Mouse (Mus musculus) liver (tissue): ENCODE data around the gene Lrrtm4.

ENCODE experiments used
- DNase-seq: peaks from one replicate; pipeline ENCODE4 v3.0.0-alpha.2; 2020; ENCODE audit warnings: mixed read lengths

Lrrtm4 gene

DNA sequence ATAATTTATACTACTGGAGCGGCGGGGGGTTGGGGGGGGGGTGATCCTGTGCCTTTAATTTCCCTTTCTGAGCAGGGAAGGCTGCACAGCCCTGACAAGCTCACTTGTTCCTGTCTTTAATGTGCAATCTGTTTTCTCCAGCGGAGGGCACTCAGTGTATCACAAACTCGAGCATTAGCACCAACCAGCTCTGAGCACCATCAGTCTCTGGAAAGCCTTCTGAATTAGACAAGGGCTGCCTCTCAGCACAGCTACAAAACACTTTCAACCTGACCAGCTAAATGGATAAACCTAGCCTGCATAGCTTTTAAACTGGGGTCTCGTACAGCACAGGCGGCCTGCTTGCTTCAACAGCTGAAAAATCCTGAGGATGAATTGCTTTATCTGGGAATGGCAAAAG is at the start of gene Lrrtm4:
Lrrtm4 (plus strand) TSS at position 113 of the 400 bp plus-strand sequence.
- DNase-seq, result no peak

DNA sequence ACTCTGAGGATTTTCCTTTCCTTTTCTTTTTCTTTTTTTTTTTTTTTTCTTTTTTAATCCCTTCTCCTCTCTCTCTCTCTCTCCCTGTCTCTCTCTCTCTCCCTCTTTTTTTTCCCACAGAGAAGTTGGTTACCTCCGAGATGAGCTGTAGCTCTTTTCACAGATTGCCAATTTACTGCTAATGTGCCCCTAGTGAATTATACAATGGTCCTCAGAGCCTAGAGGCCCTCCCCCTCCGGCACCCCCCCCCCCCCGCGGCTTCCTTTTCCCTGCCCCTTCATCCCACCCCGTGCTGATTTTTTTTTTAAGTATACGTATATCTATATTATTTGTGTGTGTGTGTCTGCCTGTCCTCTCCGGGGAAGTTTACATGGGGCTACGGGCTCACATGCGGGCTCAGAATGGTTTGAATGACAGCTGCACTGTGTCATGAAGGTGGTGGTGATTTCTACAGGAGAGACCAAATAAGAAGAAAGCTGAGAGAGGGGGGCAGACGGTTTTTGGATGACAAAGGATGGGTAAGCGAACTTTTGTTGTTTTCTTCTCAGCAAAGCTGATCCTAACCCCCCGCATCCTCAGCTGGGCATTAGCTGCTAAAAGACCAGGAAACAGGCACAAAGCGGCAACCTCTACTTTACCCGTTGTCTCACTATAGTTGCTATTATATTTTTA is 648 bp downstream of the Lrrtm4 start:
- DNase-seq, result no peak

DNA sequence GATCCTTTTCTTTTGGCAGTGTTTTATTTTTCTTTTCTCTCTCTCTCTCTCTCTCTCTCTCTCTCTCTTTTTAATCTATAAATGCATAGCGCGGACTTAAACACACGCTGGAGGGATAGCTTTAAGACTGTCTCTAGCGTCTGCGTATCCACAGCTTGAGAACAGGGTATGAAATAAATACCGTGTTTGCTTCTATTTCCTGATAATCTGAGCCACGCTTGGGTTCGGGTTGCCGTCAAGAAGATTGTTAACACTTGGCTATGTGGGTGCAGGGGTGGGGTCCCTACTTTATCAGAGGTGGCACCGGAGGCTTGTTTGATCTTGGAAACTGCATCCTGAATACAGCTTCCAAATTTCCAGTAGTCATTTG is 1.2 kb downstream of the Lrrtm4 start:
- DNase-seq, result no peak

DNA sequence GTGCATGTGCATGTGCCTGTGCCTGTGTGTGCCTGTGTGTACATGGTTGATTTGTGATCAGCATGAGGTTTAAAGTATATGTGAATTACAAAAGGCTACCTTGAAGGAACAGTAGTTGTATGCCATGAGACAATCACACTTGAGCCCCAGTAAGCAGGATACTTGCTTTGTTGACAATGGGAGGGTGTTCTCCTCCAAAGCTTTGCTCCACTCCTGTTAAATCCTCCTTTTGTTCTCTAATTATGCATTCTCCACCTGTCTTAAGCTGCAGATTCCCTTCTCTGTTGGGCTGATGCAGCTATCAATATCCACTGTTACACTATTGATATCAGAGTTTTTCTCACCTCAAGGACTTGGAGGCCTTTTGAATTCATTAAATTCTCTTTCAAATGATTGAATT is 38.2 kb downstream of the Lrrtm4 start:
- DNase-seq, result no peak

DNA sequence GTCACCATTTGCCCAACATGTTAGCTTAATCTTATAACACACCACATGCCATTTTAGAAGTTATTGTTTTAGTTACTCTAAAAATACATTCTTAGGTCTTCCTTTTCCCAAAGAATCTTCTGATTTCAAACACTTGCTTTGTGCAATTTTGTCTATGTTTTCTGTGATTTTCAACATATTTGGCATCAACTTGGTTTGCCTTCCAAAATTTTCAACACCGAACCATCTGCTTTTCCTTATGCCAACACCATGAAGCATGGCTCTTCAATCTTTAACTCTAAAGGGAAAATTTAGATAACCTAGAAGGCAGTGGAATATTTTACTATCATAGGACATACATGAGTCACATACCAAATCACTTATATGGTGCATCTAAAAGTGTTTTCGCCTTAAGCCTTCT is 59.3 kb downstream of the Lrrtm4 start:
- no peak for DNase-seq

DNA sequence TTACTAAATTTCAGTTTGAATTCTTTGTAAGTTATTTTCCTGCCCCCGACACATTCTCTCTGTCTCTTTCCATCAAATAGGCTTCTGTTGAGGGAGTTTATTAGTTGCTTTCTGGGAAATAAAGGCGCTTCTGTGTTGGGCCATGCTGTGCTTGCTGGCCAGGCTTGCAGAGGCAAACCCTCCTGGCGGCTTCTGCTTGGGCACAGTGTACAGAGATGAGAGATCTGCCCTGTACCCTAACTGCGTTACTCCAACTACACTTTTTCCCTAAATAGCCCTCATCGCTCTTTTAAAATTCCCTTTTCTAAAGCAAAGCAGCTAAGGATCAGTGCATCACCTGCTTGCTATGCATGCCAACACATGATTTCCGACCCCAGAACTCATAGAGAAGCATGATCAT is 60.6 kb downstream of the Lrrtm4 start:
- DNase-seq, result no peak

DNA sequence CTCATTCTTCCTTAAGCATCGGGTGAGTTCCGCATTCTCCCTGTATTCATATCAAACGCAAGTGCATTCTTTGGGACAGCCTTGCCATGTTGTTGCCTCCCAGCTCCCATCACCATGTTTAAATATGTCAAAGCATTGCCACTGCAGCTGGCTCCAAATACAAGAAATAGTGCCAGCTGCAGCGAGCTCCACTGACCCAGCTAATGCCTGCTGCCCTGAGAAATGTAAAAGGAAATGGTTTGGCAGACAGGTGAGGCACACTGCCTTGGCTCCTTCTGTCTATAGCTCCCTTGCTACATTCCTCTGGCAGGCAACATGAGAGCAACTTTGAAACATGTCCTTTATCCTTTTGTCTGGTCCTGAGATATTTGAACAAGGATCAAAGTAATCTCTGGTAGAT is 76.2 kb downstream of the Lrrtm4 start:
- DNase-seq, result no peak

DNA sequence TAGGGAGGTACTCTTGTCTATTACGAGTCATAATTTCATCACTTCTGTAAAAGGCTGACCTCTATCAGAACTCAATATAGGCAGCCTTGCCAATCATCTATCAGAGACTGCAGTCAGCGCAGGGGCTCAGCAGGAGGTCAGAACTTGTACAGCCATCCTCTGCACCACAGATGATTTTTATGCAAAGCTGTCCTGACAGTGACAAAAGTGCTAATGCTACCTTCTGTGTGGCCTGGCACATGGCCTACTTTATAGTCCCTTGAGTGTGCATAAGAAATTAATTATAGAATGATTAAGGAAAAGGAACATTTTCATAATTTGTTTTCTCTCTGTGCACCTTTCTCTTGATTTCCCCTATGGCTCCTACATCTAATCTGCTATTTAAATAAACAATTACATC is 86.7 kb downstream of the Lrrtm4 start:
- DNase-seq, result no peak

DNA sequence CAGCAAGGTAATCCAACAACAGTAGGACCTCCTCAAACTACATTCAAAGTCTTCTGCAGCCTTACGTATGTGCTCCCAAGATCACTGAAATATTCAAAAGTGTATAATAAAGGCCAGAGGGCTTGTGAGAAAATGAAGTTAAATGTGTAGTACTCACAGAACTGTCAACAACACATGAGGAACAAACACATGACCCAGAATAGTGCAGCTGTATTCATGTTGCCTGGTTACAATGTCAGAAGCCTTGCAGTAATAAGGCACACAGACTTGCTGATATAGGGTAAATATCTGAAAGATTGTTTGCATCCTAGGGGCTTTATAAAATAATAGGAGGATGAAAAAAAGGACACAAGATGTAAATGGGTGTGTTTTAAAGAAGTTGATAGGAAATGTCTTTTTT is 87.2 kb downstream of the Lrrtm4 start:
- DNase-seq, result no peak

DNA sequence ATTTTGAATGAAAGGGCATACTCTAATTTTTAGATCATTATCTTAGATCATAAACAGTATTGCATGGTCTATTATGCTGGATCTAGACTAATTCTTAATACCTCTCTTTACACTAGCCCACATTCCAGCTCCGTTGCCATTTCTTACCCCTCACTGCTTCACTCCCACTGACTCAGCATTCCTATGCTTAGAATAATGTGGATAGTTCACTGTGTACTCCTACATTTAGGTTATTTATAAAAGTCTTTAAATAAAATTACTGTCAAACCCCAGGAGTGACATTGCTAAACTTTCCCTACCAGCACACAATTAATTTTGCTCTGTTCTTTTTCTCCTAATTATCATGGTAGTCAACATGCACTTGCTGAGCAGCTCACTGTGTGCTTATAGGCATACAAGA is 107.7 kb downstream of the Lrrtm4 start:
- DNase-seq, result no peak

DNA sequence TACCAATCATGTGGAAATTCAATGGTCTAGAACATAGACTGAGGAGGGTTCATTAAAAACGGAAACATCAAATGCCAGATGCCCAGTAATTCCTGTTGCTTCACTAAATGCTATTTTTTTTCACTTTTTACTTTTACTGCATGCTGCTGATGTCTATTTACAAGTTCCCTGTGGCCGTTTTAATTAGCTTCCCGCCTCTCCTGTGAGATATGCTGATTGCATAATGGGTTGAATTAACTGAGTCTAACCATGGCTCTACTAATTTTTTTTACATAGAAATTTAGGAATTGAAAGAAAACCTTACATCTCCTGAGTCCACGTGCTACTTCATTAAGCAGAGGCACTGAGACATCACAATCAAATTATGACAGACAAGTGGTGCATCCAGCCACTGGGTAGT is 143.9 kb downstream of the Lrrtm4 start:
- no peak for DNase-seq

DNA sequence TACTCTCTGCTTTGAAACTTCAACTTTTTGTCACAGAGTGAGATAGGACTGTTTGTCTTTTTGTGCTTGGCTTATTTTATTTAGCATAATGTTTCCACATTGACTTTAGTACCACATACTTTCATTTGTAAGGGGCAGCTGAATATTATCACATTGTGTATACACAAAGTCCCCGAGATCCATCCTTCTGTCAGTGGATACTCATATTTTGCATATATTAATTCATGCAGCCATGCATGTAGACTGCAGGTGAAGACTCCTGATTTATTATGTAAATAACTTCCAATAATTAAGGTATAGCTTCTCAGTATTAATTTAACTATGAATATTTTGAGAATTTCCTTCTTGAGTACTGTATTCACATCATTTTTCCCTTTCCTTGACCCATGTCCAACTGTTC is 163.2 kb downstream of the Lrrtm4 start:
- DNase-seq, result no peak

DNA sequence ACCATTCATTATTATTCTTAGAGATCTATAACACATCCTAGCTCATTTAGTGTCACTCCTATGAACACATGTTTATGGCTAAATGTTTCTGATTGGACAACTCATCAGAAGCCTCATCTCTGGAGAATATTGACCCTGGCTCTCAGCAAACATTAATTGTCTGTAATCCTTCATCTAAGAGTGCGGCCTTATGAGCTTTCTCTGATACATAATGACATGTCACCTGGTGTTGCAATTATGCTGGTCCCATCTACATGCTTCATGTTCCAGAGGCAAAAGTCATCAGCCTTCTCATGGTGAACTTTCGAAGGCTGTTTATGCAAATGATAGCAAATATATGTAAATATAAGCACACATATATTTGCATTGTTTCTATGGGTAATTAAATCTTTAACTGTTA is 163.7 kb downstream of the Lrrtm4 start:
- no peak for DNase-seq

DNA sequence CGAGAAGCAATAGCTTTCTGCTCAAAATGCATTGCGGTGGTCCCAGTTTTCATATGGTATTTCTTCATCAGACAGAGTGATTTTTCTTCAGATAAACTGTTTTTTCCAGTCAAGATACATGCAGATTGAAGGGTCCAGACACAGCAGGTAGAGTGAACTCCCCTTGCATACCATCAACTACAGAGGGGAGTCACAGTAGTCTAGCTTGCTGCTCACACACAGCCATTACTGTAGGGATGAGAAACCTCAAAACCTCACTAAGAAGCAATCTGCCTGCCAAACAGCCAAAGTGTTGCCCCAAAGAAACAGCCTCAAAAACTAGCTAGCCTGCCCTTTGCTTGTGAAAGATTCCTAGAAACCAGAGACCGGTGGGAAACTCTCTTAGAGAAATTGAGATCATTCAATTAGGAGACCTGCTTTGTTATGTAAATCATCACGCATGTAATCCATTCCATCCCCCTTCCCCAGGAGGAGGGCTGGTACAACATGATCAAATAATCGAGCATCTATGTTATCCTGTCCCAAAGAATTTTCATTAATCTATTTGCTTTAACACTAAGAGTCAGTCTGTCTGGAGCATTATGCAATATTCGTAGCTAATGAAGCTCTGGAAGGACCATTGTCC is 166.9 kb downstream of the Lrrtm4 start:
- DNase-seq, result no peak

DNA sequence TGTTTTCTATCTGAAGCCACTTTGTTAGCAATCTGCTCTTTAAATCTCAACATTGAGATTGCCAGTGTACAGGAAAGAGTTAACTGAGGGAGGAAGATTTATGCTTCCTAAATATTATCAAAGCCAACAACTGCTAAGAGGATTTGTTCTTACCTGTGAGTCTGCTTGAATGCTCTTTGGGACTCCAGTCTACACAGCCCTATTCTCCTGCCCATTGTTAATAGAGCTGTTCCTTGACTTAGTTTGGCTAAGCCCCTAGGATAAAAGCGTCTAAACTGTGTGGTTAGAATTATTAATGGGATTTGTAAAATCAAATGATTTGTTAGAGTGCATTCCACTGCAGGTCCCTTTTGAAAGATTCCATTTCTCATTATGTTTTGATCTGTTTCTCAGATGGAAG is 168.1 kb downstream of the Lrrtm4 start:
- DNase-seq, result no peak

DNA sequence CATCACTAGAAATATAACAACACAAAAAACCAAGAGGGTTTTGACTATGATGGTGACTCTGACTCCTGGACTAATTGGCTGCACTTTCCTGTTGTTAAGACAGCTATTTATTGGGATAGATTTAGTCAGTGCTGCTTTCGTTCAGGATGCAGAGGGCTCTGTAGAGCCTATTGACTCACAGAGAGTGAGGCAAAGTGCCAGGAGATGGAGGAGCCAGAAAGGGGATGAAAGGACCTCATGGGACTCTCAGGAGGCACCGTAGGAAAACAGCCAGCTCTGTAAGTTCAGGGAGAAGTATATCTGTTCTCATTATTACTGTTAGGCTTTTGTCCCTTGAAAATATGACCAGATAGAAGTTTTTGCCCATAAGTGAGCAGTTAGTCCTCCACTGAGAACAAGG is 190.8 kb downstream of the Lrrtm4 start:
- DNase-seq, result no peak

DNA sequence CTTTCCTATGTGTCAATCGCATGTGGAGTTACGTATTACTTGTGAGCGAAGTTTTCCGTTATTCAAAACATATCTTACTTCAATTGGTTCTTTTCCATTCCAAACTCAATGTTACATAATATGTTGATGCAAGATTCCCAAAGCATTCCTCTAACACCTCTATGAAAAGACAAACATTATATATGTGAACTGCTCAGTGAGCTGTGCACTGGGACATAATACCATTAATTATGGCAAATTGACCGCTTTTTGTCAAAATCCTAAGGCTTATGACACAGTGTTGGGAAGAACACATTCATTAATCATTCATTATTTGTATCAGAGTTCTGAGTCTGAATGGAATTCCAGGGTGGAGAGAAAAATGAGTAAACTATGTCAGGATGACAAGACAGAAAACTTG is 191.6 kb downstream of the Lrrtm4 start:
- DNase-seq, result no peak

DNA sequence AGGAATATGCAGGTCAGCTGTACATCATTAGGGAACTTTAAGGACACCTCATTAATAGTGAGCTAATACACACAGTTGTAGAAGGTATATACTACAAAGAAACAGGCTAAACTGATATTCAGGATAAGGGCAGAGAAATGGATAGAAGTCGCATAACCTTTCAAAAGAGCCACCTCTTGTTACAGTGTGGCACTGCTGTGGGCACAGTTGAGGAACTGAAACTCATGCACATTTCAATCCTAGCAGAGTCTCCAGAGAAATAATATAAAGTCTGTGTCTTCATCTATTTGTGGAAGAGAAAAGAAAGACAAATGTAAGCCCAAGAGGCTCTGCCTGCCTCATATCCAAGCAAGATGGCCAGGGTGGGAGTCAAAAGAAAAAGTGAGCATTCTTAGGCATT is 242.9 kb downstream of the Lrrtm4 start:
- no peak for DNase-seq

DNA sequence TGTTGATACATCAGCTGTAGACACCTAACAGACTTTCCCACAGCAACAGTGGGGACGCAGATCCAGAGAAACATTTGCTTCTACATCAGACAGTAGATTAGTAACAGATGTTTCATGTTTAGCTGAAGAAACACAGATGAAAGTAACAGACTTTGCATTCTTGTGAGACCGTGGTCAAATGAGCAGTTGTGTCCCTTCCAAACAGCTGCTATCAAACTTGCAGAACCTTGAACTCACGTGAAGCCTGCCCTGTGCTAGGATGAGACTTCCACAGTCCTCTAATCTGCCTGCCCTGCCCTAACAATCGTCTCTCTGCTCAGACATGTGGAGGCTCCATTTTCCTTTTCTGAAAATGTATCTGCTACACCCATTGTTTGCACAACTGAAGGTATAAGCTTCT is 245.3 kb downstream of the Lrrtm4 start:
- no peak for DNase-seq

DNA sequence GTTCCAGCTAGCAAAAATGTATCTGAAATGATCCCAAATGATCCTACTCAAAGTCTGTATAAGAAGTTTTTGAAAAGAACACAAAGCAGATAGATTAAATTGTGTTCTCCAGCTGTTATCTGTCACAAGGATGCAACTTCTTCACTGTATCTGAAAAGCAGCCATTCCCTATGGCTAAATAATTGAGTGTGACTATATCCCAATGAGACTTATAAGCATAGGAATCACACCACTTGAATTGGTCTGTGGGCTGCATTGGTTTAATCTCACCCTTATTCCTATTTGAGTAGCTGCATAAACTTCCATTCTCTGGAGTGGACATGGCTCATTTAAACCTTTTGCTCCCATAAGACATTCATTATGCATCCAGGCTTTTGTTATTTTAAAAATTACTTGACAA is 245.9 kb downstream of the Lrrtm4 start:
- no peak for DNase-seq

DNA sequence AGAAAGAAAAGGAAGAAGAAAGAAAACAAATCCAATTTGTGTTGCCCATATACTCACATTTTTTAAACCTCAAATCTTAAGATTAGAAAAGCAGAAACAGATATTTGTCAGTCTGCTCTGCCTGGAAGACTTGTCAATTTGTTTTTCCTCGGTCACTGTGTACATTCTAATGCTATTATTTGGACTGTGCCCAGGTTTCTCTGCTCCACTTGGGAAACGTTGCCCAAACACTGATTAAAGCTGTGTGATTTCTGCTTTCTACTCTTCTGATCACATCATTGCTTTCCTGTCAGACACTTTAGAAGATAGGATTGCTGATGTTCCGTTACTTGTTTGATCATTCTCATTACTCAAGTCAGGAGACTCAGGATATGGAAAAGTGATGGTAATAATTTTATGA is 247.1 kb downstream of the Lrrtm4 start:
- DNase-seq, result no peak

DNA sequence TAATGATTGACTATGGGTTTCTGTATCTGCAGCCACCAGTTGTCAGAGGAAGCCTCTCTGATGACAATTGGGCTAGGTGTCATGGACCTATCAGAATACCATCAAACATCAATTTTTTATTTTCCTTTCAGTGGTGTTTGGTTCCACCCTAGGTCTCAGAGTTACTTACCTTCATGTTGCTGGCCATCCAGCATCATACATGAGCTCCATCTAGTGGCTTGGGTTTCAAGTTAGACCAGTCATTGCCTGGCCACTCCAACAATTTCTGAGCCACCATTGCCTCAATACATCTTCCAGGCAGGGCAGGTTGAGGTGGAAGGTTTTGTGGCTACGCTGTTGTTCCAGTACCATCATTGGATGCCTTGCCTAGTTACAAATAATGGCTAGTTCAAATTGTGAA is 268.3 kb downstream of the Lrrtm4 start:
- no peak for DNase-seq

DNA sequence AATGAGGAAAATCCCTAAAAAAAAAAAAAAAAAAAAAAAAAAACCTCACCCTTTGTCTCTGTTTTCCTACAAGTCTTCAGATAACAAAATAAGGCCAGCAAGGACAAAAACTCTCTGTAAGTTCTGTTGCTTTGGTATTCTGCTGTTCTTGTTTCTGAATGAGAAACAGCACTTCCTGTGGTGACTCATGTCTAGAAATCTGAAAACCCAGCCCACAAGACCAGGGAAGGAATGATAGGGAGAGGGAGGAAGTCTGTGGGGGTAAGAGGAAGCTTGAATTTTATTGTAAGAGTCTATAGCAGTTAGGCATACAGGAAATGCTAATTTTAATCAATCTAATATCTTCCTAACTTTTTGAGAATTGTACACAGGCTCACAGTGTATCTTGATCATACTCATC is 283.2 kb downstream of the Lrrtm4 start:
- DNase-seq, result no peak

DNA sequence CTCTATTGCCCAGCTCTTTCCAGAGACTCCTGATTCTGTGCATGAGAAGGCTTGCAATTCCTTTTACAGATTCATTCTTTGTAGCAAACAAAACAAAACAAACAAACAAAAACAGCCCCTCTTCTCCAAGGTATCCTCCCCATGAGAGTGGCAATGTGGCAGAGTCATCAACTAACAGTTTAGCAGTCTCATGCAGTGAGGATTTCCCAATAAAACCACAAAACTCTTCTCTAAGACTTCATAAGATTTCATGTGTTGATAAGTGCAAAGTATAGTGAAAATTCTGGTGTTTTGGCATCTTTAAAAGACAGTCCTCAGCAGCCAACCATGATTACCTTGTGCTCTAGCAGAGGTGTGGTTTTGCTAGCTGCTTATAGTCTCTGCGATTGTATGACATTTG is 284.9 kb downstream of the Lrrtm4 start:
- DNase-seq, result no peak

DNA sequence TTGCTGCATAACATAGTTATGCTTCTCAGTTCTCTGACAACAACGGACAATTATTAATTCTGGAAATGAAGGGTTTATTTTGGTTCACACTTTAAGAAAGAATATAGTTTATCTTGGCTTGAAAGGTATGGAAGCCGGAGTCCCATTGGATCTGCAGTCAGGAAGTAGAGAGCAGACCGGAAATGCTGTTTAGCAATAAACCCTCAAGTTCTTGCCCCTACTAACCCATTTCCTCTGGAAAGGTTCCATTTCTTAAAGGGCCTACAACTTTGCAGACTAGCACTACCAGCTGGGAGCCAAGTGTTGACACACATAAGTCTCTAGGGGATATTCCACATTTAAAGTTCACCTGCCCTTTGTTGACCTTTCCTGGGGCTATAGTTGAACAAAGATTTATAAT is 309.7 kb downstream of the Lrrtm4 start:
- DNase-seq, result no peak
